Mouse (Mus musculus) hindbrain, postnatal 0 days (tissue): Measurements from ENCODE around the gene Gm9837. TPM values are rescaled to one million over a fixed set of nuclear protein-coding genes. Genes with fewer than 3 reads are reported as not detected.

Experiments
- ATAC-seq: fragments of 200-750 bp; cut with Nextera tagmentation; 2 replicates; pipeline ENCODE4 v1.8.0; 2017; ENCODE audit warnings: mild to moderate bottlenecking, moderate TSS enrichment, moderate library complexity
- DNase-seq: peaks from one replicate; pipeline ENCODE4 v3.0.0-alpha.2; 2015; ENCODE audit warnings: low spot score
- H3K27ac ChIP-seq: fragments of 300-500 bp; sonication (generic); 2 replicates; pipeline ENCODE4 v1.5.1; 2014; ENCODE audit warnings: mild to moderate bottlenecking
- H3K27me3 ChIP-seq: fragments of 300-500 bp; sonication (generic); 2 replicates; pipeline ENCODE4 v1.6.1; 2014; ENCODE audit warnings: low read length, mixed read lengths; ENCODE audit not compliant: insufficient read depth
- H3K36me3 ChIP-seq: fragments of 300-500 bp; sonication (generic); 2 replicates; pipeline ENCODE4 v1.6.1; 2014; ENCODE audit warnings: low read length, mixed read lengths; ENCODE audit not compliant: insufficient read depth
- H3K4me1 ChIP-seq: fragments of 300-500 bp; sonication (generic); 2 replicates; pipeline ENCODE4 v1.6.1; 2014; ENCODE audit warnings: antibody characterized with exemption, low read length, mixed read lengths; ENCODE audit not compliant: insufficient read depth
- H3K4me2 ChIP-seq: fragments of 300-500 bp; sonication (generic); 2 replicates; pipeline ENCODE4 v1.6.1; 2014; ENCODE audit warnings: low read depth, mild to moderate bottlenecking, low read length, moderate library complexity, mixed read lengths
- H3K4me3 ChIP-seq: fragments of 300-500 bp; sonication (generic); 2 replicates; pipeline ENCODE4 v1.5.1; 2014; ENCODE audit warnings: low read length
- H3K9ac ChIP-seq: fragments of 300-500 bp; sonication (generic); replicated peaks from 2 replicates; pipeline ENCODE4 v1.6.1; 2014; ENCODE audit warnings: mild to moderate bottlenecking, low read length, moderate library complexity, mixed read lengths
- H3K9me3 ChIP-seq: fragments of 300-500 bp; sonication (generic); 2 replicates; pipeline ENCODE4 v1.6.1; 2016; ENCODE audit warnings: low read length, mixed read lengths
- CTCF ChIP-seq: IDR thresholded peaks from 2 replicates; pipeline ENCODE4 v1.5.1; 2016; ENCODE audit warnings: antibody characterized with exemption, control low read depth, low read depth
- WGBS: fragments of 180-500 bp; shearing (Covaris S2); extraction: QIAGEN DNeasy Blood & Tissue Kit; methylation state at CpG from one replicate; pipeline ENCODE4 v1.1.7; 2014; 5-methylcytosine and 5-hydroxymethylcytosine counted together
- polyA plus RNA-seq: library from polyadenylated mRNA; unstranded; fragments of >200 nt; fragmentation: Nextera tagmentation; extraction: Ambion mirVana; gene quantifications from 2 replicates; pipeline ENCODE4 v1.2.1, GENCODE M21; 2015
- total RNA-seq: library from RNA; depleted of rRNA; stranded (reverse); fragments of >200 nt; gene quantifications from 2 replicates; pipeline ENCODE4 v1.2.3, GENCODE M21; 2014

The Gm9837 gene
- total and polyA plus RNA-seq, 2 experiments from 2014 or later: not detected

- ATAC-seq: peak; percentile 58
- WGBS: 17% methylated on average over 27 of the region's 27 CpGs
- no peak overlapping the region for H3K27ac ChIP-seq
- TF ChIP-seq CTCF: peak; percentile 15; the same call in 1 of the 2 replicates
- no peaks in the 10 kb centered on the region for H3K36me3 ChIP-seq
- peak overlapping the region; percentile 21 for H3K4me3 ChIP-seq
- peak overlapping the region; percentile 48 for H3K4me2 ChIP-seq
- H3K27me3 ChIP-seq: peaks cover 4% of the 10 kb centered on the region; the same call in 1 of the 2 replicates
- peak; percentile 25 for DNase-seq
- no peak overlapping the region for H3K9ac ChIP-seq
- H3K9me3 ChIP-seq: no peaks in the 10 kb centered on the region
- H3K4me1 ChIP-seq: 0 out of 2 replicates have a peak, but pooled peaks cover 4% of the 10 kb centered on the region
Observed at GRCm38 (mm10) chr11:53486822-53487594, 16.7 kb upstream of the Gm9837 start.

DNA sequence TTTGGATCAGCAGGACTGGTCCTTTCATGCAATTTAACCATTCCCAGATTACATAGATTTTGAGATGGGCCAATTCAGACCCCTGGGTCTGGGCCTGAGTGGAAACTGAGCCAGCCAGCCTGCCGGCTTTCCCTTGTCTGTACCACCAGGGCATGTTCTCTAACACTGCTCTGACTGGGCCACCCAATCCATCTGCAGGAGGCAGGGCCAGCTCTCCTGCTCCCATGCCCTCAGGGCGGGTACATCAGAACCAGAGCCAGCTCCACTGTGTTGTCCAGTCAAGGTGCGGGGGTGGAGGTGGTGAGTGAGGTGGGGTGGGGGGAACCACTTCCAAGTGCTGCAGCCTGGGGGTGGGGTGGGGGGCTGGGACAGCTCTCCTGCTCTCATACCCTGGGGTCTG lies 16.1 kb upstream of the Gm9837 start:
- WGBS: 76% methylated on average over 3 of the region's 3 CpGs
- ATAC-seq (no peak), DNase-seq (no peak)
- Histone ChIP-seq H3K27ac (no peak overlapping the region), H3K4me2 (no peak overlapping the region), H3K4me1 (0 out of 2 replicates have a peak, but pooled peaks cover 4% of the 10 kb centered on the region), H3K9me3 (no peaks in the 10 kb centered on the region), H3K9ac (no peak overlapping the region), H3K36me3 (no peaks in the 10 kb centered on the region), H3K27me3 (peaks cover 7% of the 10 kb centered on the region), H3K4me3 (no peak overlapping the region)
- TF ChIP-seq CTCF: no peak

DNA sequence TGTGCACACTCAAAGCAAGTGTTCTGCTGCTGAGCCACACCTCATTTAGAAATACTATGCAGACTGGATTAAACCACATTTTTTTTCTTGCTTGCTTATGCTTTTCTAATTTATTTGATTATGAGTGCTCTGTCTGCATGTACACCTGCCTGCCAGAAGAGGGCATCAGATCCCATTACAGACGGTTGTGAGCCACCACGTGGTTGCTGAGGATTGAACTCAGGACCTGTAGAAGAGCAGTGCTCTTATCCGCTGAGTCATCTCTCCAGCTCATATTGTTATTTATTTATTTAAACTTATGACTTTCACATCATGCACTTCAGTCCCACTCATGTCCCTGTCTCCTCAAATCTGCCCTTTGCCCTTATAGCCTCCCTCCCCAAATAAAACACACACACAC lies 15.4 kb upstream of the Gm9837 start:
- Histone ChIP-seq H3K36me3 (no peaks in the 10 kb centered on the region), H3K4me2 (no peak overlapping the region), H3K4me3 (no peak overlapping the region), H3K9me3 (no peaks in the 10 kb centered on the region), H3K9ac (no peak overlapping the region), H3K4me1 (0 out of 2 replicates have a peak, but pooled peaks cover 4% of the 10 kb centered on the region), H3K27ac (no peak overlapping the region), H3K27me3 (peaks cover 12% of the 10 kb centered on the region)
- no peak for ATAC-seq
- WGBS: 43% methylated on average over 3 of the region's 3 CpGs
- DNase-seq: no peak
- TF ChIP-seq CTCF: peak; percentile 58

- Histone ChIP-seq H3K4me2 (no peak overlapping the region), H3K4me3 (no peak overlapping the region), H3K9me3 (no peaks in the 10 kb centered on the region), H3K27ac (no peak overlapping the region), H3K27me3 (peaks cover 22% of the 10 kb centered on the region), H3K4me1 (0 out of 2 replicates have a peak, but pooled peaks cover 4% of the 10 kb centered on the region), H3K36me3 (no peaks in the 10 kb centered on the region), H3K9ac (no peak overlapping the region)
- DNase-seq (peak; percentile 18), ATAC-seq (no peak)
- TF ChIP-seq CTCF: no peak
- 67% methylated on average over 9 of the region's 9 CpGs for WGBS
Observed at GRCm38 (mm10) chr11:53483159-53483891, 13.0 kb upstream of the Gm9837 start.

- 73% methylated on average over 4 of the region's 4 CpGs for WGBS
- Histone ChIP-seq H3K27ac (no peak overlapping the region), H3K4me1 (no peaks in the 10 kb centered on the region), H3K9ac (no peak overlapping the region), H3K9me3 (no peaks in the 10 kb centered on the region), H3K4me3 (no peak overlapping the region), H3K27me3 (peaks cover 29% of the 10 kb centered on the region), H3K4me2 (no peak overlapping the region), H3K36me3 (no peaks in the 10 kb centered on the region)
- ATAC-seq (no peak), DNase-seq (no peak)
- TF ChIP-seq CTCF: no peak
Observed at GRCm38 (mm10) chr11:53481088-53481730, 10.9 kb upstream of the Gm9837 start.

GRCm38 (mm10) chr11:53479783-53480301 lies 9.6 kb upstream of the Gm9837 start, which contains the start of the genes Gm9945 and Sowaha:
Gene Gm9945 (plus strand): TSS chr11:53480166.
Gene Sowaha (minus strand): TSS chr11:53480274.
- H3K4me2 ChIP-seq: peak within 1 kb of the TSS; percentile 70
- peak within 1 kb of the TSS; percentile 40 for H3K9ac ChIP-seq
- H3K27ac ChIP-seq: peak within 1 kb of the TSS; percentile 45; the same call in 1 of the 2 replicates
- peak; percentile 43 for TF ChIP-seq CTCF
- peaks cover 29% of the 10 kb centered on the region for H3K27me3 ChIP-seq
- peak within 1 kb of the TSS; percentile 58 for H3K4me3 ChIP-seq
- no peaks in the 10 kb centered on the region for H3K36me3 ChIP-seq
- no peaks in the 10 kb centered on the region for H3K9me3 ChIP-seq
- ATAC-seq (peak; percentile 73), DNase-seq (peak; percentile 73)
- 2% methylated on average over 40 of the region's 40 CpGs for WGBS
- H3K4me1 ChIP-seq: no peaks in the 10 kb centered on the region
